Mouse (Mus musculus): ENCODE data around the gene Capza2.
"Not testable (repeated sequence)": the region's sequence is repeated elsewhere in the genome, so short reads cannot be mapped to it uniquely, and the experiment has no call there.

Capza2 gene

DNA sequence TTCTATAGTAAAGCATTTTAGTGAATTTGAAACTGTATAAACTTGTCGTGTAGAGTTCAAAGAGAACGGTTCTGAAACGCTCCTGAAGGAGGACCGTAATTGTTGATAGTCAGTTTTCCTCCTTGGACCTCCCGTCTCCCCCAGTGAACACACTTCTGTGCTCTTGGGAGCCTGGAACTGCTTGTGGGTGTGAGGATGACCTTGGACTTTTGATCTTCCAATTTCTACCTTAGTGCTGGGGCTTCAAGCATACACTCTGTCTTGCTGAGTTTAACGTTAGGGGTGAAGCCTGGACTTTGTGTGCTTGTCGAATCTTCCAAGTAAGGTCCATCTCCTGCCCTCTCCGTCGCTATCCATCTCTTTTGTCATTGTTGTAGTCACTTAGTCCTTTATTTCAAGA, 4.0 kb downstream of the Capza2 start:
- DNase-seq (ENCODE audit: low read depth, low spot score), result no peak

- no peak for DNase-seq (ENCODE audit: low read depth, low spot score)
Observed at GRCm38 (mm10) chr6:17642739-17643138, 6.7 kb downstream of the Capza2 start.

DNA sequence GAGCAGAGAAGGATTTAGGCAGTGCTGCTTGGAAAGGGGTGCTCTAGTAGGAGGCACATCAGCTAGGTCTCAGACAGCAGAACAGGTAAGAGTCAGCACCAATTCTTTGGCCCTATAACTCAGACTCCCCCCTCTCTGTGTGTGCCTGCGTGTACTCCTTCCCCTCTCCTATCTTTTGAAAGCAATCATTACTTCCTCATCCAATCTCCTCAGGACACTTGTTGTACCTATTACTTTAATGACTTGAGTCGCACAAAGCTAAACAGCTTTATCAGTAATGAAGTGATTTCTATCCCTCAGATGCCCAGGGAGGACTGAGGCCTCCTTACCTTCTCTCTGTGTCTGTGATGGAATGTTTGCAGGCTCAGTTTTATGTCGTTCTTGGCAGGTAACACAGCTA, 10.1 kb downstream of the Capza2 start:
- DNase-seq (ENCODE audit: low read depth, low spot score), result no peak

GRCm38 (mm10) chr6:17652132-17652531, 16.1 kb downstream of the Capza2 start:
- no peak for DNase-seq (ENCODE audit: low read depth, low spot score)

- no peak for DNase-seq (ENCODE audit: low read depth, low spot score)
Observed at GRCm38 (mm10) chr6:17655080-17655479, 19.0 kb downstream of the Capza2 start.

DNA sequence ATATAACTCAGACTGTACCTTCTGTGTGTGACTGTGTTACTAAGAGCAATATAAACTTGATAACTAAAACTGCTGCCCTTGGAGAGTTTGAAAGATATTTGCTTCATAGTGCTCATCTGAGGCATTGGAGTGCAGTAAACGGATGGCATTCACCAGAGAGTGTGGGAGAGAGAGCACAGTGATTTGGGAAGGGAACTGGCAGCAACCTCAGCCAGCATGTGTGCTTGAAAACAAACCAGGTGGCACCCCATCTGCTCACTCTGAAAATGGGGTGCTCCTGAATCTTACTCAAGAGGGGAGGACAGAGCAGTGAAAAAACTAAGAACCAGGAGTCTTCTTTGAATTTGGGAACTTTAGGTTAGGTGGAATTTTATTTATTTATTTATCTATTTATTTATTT, 21.3 kb downstream of the Capza2 start:
- DNase-seq (ENCODE audit: low read depth, low spot score), result no peak

DNA sequence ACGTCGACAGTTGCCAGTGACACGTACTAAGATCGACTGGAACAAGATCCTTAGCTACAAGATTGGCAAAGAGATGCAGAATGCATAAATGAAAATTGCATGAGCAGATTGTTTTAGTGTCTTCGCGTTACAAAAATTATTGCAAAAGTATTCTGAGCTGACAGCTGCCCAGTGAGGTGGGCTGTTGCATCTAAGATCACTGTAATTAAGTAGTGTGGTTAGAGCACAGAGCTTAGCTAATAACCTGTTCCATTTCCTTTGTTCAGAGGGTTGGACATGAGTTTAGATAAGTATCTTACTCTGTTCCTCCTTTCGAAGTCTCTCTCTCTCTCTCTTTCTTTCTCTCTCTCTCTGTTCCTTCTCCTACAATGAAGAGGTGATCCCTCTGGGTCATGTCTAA, 29.3 kb downstream of the Capza2 start:
- no peak for DNase-seq (ENCODE audit: low read depth, low spot score)

DNA sequence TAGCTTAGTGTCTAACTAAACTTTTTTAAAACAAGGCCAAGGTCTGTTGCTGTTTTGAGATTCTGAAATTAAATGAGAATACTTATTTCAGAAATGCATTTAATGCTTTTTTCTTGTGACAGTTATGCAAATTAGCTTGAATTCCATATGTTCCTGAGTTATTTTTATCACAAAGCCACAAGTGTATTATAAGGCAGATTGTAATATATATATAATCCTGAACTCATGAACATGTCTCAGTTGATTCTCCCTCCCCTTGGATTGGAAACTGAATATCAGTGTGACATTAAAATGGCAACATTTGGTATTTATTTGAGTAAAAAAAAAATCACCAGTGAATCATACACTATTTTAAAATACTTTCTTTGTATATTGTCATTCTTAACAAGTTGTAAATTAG, 30.0 kb downstream of the Capza2 start:
- DNase-seq (ENCODE audit: low read depth, low spot score), result no peak

DNA sequence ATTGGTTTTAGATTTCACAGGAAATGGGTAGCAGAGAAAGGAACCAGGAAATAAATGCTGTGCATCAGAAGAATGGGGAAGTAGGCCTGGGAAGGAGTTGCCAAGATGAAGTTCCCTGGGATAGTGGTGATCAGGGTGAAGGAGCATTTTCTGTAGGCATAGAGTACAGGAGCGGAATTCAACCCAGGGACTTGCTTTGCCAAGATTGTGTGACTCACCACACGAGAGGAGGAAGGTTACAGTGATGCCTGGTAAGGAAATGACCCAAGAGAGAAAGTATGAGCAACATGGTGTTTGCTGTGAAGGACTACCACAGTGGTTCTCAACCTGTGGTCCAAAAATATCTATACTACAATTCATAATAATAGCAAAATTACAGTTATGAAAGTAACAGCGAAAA, 31.8 kb downstream of the Capza2 start:
- no peak for DNase-seq (ENCODE audit: low read depth, low spot score)

DNA sequence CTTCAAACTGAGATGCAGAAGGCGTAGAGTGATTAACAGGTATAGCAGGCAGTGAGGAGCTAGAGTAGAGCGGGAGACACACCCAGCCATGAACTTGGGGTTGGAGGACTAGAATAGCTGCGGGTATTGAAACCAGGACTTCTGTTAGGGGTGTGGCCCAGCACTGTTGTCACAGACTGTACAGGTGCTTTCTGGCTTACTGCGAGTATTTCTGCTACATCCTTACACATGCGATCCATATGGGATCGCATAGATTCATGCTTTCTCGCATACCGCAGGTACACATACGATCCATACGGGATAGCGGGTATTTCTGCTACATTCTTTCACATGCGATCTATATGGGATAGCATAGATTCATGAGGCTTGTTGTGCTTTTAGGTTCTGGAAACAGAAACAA, 32.3 kb downstream of the Capza2 start:
- DNase-seq (ENCODE audit: low read depth, low spot score), result no peak

DNA sequence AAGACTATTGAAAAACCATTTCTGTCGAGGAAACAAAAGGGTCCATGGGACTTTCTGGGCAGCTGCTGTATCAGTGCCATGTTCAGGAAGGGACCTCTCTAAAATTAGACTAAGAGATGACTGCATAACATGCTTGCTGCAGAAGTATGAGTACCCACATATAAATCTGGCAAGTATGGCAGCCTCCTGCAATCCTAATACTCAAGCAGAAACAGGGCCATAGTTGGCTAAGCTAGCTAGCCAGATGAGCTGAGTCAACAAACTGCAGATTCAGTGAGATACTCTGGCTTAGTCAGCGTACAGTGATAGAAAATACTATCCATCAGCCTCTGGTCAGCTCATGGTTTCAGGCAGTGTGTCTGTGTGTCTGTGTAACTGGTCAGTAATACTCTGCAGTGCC, 33.8 kb downstream of the Capza2 start:
- DNase-seq (ENCODE audit: low read depth, low spot score), result no peak

DNA sequence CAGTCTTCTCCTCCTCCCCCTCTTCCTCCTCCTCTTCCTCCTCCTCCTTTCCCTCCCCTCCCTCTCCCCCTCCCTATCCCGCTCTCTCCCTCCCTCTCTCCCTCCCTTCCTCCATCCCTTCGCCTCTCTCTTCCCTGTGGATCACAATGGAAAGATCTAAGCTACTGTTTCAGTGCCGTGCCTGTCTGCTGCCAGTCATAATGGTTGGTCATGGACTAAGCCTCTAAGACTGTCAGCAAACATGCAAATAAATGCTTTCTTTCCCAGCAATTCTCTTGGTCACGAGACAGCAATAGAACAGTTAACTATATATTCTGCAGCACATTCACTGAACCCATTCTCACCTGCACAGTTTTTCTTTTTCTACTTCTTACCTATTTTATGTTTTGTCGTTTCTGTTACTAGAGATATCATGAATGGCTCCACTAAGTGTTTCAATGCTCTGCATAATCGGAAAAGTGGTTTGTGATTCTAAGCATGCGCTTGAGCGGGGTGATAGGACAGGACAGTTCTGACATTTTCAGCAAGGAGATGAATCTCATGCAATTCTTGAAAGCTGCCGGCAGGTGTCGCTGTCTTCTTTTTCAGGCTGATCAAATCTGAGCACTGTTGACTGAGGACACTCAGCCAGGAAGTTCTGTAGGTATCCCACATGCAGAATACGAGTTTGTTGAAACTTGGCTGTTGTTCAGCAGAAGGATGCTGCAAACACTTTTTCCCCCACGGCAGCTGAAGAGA, 39.2 kb downstream of the Capza2 start:
- peak; percentile 68 for DNase-seq (ENCODE audit: low read depth, low spot score)

DNA sequence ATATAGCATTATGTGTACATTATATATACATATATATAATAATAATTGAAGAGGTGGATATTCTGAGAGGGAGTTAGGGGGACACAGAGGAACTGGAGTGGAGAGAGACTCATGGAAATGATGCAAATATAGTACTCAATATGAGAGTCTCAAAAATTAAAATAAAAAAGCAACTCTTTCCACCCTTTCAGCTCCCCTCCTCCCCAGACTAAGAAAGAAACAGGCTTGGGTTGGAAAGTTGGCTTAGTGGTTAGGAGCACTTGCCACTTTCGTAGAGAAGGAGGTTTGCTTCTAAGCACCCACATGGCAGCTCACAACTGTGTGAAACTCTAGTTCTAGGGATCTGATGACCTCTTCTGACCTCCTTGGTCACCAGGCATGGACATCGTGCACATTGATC, 41.0 kb downstream of the Capza2 start:
- DNase-seq (ENCODE audit: low read depth, low spot score), result no peak

- no peak for DNase-seq (ENCODE audit: low read depth, low spot score)
Observed at GRCm38 (mm10) chr6:17680266-17680925, 44.4 kb downstream of the Capza2 start.

DNA sequence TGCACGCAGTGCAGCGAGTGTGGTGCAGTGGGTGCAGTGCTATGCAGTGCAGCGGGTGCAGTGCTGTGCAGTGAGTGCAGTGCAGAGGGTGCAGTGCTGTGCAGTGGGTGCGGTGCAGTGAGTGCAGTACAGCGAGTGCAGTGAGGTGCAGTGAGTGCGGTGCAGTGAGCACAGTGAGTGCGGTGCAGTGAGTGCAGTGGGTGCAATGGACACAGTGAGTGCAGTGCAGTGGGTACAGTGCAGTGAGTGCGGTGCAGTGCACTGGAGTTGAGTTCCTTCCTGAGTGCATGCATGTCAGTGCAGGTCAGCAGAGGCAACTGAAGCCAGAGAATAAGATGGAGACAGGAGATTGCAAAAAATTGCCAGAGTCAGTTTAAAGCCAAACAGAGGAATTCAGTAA, 45.8 kb downstream of the Capza2 start:
- DNase-seq (ENCODE audit: low read depth, low spot score), result no peak

GRCm38 (mm10) chr6:17688676-17689075, 52.6 kb downstream of the Capza2 start:
- no peak for DNase-seq (ENCODE audit: low read depth, low spot score)

- peak; percentile 24 for DNase-seq (ENCODE audit: low read depth, low spot score)
Observed at GRCm38 (mm10) chr6:17692647-17693046, 56.6 kb downstream of the Capza2 start, which contains the start of gene St7. TSS of gene St7 (plus strand) at chr6:17692933.

DNA sequence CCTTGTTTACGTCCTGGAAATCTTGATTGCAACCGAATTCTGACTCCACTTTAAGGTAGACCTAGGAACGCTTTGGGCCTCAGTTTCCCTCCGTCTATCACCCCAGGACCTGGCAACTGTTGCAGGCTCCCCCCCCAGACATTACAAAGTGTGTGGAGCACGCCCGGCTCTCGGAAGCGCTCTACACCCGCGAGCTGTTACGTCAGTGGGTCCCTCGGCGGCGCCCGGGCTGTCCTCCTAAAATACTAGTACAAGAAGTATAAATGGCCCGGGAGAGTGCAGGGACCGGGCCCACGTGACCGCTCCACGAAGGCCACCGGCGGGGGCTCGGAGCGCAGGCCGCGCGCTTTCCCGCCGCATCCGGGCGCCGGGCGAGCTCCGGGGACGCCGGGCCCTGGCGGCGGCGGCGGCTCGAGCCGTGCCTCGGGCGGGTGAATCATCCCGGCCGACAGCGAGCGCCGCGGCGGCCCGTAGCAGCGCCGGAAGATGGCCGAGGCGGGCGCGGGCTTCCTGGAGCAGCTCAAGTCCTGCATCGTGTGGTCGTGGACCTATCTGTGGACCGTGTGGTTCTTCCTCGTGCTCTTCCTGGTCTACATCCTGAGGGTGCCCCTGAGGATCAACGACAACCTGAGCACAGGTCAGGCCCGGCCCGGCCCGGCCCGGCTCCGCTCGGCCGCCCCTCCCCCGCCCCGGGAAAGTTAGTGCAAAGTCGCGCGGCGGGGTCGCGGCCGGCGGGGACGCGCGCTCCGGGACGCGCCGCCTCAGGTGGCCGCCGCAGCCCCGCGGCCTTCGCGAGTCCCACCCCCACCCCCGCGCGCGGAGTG, 57.9 kb downstream of the Capza2 start:
- peak; percentile 50 for DNase-seq (ENCODE audit: low read depth, low spot score)

GRCm38 (mm10) chr6:17694550-17694951, 58.5 kb downstream of the Capza2 start:
- DNase-seq (ENCODE audit: low read depth, low spot score), result peak; percentile 50

DNA sequence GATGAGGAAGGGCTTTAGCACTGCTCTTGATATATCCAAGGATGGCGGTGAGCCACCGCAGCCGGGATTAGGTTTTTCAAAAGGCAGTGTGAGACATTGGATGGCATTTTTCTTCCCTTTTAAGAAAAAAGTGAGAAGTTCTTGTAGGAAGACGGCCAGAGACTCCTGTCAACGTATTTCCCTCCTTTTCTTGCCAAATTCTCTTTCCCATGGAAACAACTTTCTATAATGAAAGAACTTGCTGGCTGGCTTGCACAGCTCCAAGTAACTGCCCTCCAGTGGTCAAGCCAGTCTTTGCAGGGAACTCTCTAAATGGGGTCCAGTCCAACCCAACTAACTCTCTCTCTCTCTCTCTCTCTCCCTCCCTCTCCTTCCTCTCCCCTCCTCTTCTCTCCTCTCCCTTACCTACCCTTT, 60.3 kb downstream of the Capza2 start:
- DNase-seq (ENCODE audit: low read depth, low spot score), result peak; percentile 32

GRCm38 (mm10) chr6:17700936-17701612, 65.0 kb downstream of the Capza2 start:
- no peak for DNase-seq (ENCODE audit: low read depth, low spot score)

DNA sequence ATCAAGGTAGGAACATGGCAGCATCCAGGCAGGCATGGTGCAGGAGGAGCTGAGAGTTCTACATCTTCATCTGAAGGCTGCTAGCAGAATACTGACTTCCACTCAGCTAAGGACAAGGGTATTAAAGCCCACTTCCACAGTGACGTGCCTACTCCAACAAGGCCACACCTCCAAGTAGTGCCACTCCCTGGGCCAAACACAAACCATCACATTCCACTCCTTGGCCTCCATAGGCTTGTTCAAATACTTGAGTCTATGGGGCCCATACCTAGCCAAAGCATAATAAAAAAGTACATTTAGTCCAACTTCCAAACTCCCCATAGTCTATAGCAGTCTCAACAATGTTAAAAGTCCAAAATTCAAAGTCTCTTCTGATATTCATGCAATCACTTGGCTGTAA, 68.0 kb downstream of the Capza2 start:
- DNase-seq (ENCODE audit: low read depth, low spot score), result not testable (repeated sequence)

Measured in forelimb bud, embryonic 11.5 days (tissue).